Mouse (Mus musculus) embryonic facial prominence, embryonic 11.5 days (tissue): ENCODE measurements at regions not wholly inside any gene's neighbourhood (a gene's known extent, or its start where the extent isn't known, plus 50 kb on each side); places are given as distances from the start of the nearest gene placed in this dataset.

Experiments
- ATAC-seq: fragments of 200-750 bp; cut with Nextera tagmentation; replicated peaks from 2 replicates; pipeline ENCODE4 v1.8.0; 2017; ENCODE audit warnings: low read depth; ENCODE audit not compliant: insufficient number of reproducible peaks, low FRiP score, low TSS enrichment
- DNase-seq: peaks from one replicate; pipeline ENCODE4 v3.0.0-alpha.2; 2015; ENCODE audit warnings: low spot score
- H3K27ac ChIP-seq: fragments of 300-500 bp; sonication (generic); replicated peaks from 2 replicates; pipeline ENCODE4 v1.5.1; 2014; ENCODE audit warnings: mild to moderate bottlenecking, low read depth, low read length, control low read depth
- H3K27me3 ChIP-seq: fragments of 300-500 bp; sonication (generic); 2 replicates; pipeline ENCODE4 v1.6.1; 2014; ENCODE audit warnings: mild to moderate bottlenecking, low read length, moderate library complexity, mixed read lengths; ENCODE audit not compliant: control insufficient read depth, insufficient read depth
- H3K36me3 ChIP-seq: fragments of 300-500 bp; sonication (generic); replicated peaks from 2 replicates; pipeline ENCODE4 v1.6.1; 2014; ENCODE audit warnings: low read depth, mild to moderate bottlenecking, low read length, moderate library complexity, mixed read lengths; ENCODE audit not compliant: control insufficient read depth, insufficient read depth
- H3K4me1 ChIP-seq: fragments of 300-500 bp; sonication (generic); 2 replicates; pipeline ENCODE4 v1.6.1; 2014; ENCODE audit warnings: low read length, mixed read lengths; ENCODE audit not compliant: control insufficient read depth, insufficient read depth
- H3K4me2 ChIP-seq: fragments of 300-500 bp; sonication (generic); 2 replicates; pipeline ENCODE4 v1.6.1; 2014; ENCODE audit warnings: low read depth, mild to moderate bottlenecking, control low read depth, low read length, moderate library complexity
- H3K4me3 ChIP-seq: fragments of 300-500 bp; sonication (generic); 2 replicates; pipeline ENCODE4 v1.5.1; 2014; ENCODE audit warnings: low read depth, low read length, control low read depth
- H3K9ac ChIP-seq: fragments of 300-500 bp; sonication (generic); replicated peaks from 2 replicates; pipeline ENCODE4 v1.6.1; 2014; ENCODE audit warnings: mild to moderate bottlenecking, control low read depth, low read length
- H3K9me3 ChIP-seq: fragments of 300-500 bp; sonication (generic); replicated peaks from 2 replicates; pipeline ENCODE4 v1.6.1; 2016; ENCODE audit warnings: mild to moderate bottlenecking, low read length, inconsistent platforms, mixed read lengths; ENCODE audit not compliant: control insufficient read depth
- WGBS: fragments of 180-500 bp; shearing (Covaris S2); extraction: QIAGEN DNeasy Blood & Tissue Kit; methylation state at CpG from one replicate; pipeline ENCODE4 v1.1.7; 2014; 5-methylcytosine and 5-hydroxymethylcytosine counted together

GRCm38 (mm10) chr11:20930573-20930972 is 99.7 kb upstream of the Lgalsl start:
- ATAC-seq (no peak), DNase-seq (no peak)
- Histone ChIP-seq H3K36me3 (no peaks in the 10 kb centered on the region), H3K9ac (no peak overlapping the region), H3K9me3 (no peaks in the 10 kb centered on the region), H3K27ac (no peak overlapping the region), H3K4me3 (no peak overlapping the region), H3K4me1 (no peaks in the 10 kb centered on the region), H3K4me2 (no peak overlapping the region), H3K27me3 (no peaks in the 10 kb centered on the region)
- 91% methylated on average over 5 of the region's 5 CpGs for WGBS

GRCm38 (mm10) chr11:20934191-20935062 is 103.6 kb upstream of the Lgalsl start:
- ATAC-seq (no peak), DNase-seq (no peak)
- Histone ChIP-seq H3K27me3 (no peaks in the 10 kb centered on the region), H3K9ac (no peak overlapping the region), H3K27ac (no peak overlapping the region), H3K9me3 (no peaks in the 10 kb centered on the region), H3K4me3 (no peak overlapping the region), H3K4me2 (no peak overlapping the region), H3K36me3 (no peaks in the 10 kb centered on the region), H3K4me1 (no peaks in the 10 kb centered on the region)
- WGBS, result 49% methylated on average over 2 of the region's 2 CpGs

DNA sequence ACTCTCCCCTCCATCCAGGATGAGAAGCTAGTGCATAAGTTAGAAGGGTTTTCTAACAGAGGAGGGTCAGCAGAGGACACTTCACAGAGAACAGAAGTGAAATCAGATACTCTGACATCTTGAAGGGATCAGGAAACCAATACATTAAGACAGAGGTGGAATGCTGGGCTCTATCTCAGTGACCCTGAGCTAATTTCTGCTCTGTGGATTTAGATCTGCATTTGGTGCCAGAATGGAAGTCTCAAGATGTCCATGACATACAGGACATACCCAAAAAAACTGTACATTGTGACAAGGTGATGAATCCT is 104.2 kb upstream of the Lgalsl start:
- no peak for ATAC-seq
- Histone ChIP-seq H3K27me3 (no peaks in the 10 kb centered on the region), H3K9me3 (no peaks in the 10 kb centered on the region)

DNA sequence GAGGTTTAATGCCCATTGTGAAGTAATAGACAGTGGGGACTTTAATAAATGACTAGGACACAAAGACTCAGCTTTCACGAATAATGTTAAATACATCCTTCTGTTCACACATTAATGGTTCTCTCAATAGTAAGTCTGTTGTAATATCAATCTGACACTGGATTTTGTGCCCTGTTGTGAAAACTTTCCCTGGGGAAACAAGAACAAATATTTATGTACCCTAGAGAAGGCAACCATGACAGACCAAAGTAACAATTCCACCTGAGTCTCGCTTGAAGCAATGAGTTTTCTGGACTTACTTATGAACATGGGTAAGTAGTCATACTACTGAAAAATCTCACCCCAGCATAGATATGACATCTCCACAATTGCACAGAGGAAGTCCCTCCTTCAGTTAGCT is 105.1 kb upstream of the Lgalsl start:
- DNase-seq, result no peak
- Histone ChIP-seq H3K36me3 (no peaks in the 10 kb centered on the region), H3K4me2 (no peak overlapping the region), H3K9ac (no peak overlapping the region), H3K4me3 (no peak overlapping the region), H3K27ac (no peak overlapping the region), H3K4me1 (no peaks in the 10 kb centered on the region), H3K9me3 (no peaks in the 10 kb centered on the region), H3K27me3 (no peaks in the 10 kb centered on the region)
- WGBS, result 84% methylated on average over 2 of the region's 2 CpGs
- ATAC-seq, result no peak

More for the DNA sequence above, 104.2 kb upstream of the Lgalsl start:
- DNase-seq, result peak; percentile 40
- Histone ChIP-seq H3K4me2 (no peak overlapping the region), H3K9ac (no peak overlapping the region), H3K27ac (no peak overlapping the region), H3K36me3 (no peaks in the 10 kb centered on the region), H3K4me1 (no peaks in the 10 kb centered on the region), H3K4me3 (no peak overlapping the region)

- Histone ChIP-seq H3K4me3 (no peak overlapping the region), H3K9ac (no peak overlapping the region), H3K4me2 (no peak overlapping the region), H3K4me1 (no peaks in the 10 kb centered on the region), H3K27me3 (no peaks in the 10 kb centered on the region), H3K27ac (no peak overlapping the region), H3K36me3 (no peaks in the 10 kb centered on the region), H3K9me3 (no peaks in the 10 kb centered on the region)
- WGBS, result 92% methylated on average over 1 of the region's 1 CpGs
- ATAC-seq (no peak), DNase-seq (no peak)
Measured at GRCm38 (mm10) chr11:20936996-20937395, 106.1 kb upstream of the Lgalsl start.

DNA sequence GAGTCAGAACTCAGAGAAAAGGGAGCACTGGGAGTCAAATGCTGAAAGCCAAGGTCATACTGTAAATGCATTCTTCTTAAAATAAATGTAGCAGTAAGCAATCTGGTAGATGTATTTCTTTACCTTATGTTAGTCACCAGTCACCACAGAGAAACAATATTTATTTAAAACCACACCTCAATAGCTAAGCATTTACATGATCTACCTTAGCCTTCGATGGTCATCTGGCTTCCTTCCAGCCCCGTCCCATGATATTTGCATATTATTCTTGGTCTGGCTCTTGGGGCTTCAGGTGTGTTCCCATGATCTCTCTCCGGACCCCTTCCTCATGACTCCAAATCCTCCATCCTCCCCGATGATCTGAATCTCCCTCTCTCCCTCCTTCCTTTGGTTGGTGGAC is 107.1 kb upstream of the Lgalsl start:
- no peak overlapping the region for H3K9ac ChIP-seq
- ATAC-seq (no peak), DNase-seq (no peak)
- no peak overlapping the region for H3K4me3 ChIP-seq
- no peaks in the 10 kb centered on the region for H3K36me3 ChIP-seq
- no peak overlapping the region for H3K27ac ChIP-seq
- no peaks in the 10 kb centered on the region for H3K9me3 ChIP-seq
- H3K4me2 ChIP-seq, result no peak overlapping the region
- H3K27me3 ChIP-seq, result no peaks in the 10 kb centered on the region
- H3K4me1 ChIP-seq, result no peaks in the 10 kb centered on the region
- 87% methylated on average over 4 of the region's 4 CpGs for WGBS

- no peak for DNase-seq
- H3K27ac ChIP-seq, result no peak overlapping the region
- H3K9me3 ChIP-seq, result no peaks in the 10 kb centered on the region
- H3K4me1 ChIP-seq, result no peaks in the 10 kb centered on the region
- H3K4me2 ChIP-seq, result no peak overlapping the region
- no peak overlapping the region for H3K9ac ChIP-seq
- H3K27me3 ChIP-seq, result no peaks in the 10 kb centered on the region
- H3K4me3 ChIP-seq, result no peak overlapping the region
- ATAC-seq, result no peak
- WGBS, result 86% methylated on average over 4 of the region's 4 CpGs
- no peaks in the 10 kb centered on the region for H3K36me3 ChIP-seq
Measured at GRCm38 (mm10) chr11:20939644-20940043, 108.8 kb upstream of the Lgalsl start.

GRCm38 (mm10) chr11:20941546-20941945 is 110.7 kb upstream of the Lgalsl start:
- Histone ChIP-seq H3K4me1 (no peaks in the 10 kb centered on the region), H3K4me2 (no peak overlapping the region), H3K36me3 (no peaks in the 10 kb centered on the region), H3K9ac (no peak overlapping the region), H3K4me3 (no peak overlapping the region), H3K9me3 (no peaks in the 10 kb centered on the region), H3K27me3 (no peaks in the 10 kb centered on the region), H3K27ac (no peak overlapping the region)
- WGBS, result 31% methylated on average over 4 of the region's 4 CpGs
- DNase-seq (peak; percentile 21), ATAC-seq (no peak)
